Mouse (Mus musculus) thymus, postnatal 0 days (tissue): ENCODE measurements around the gene Ergic2. TPM values are rescaled to one million over a fixed set of nuclear protein-coding genes. Genes with fewer than 3 reads are reported as not detected.
A peak's percentile ranks its signal among the peaks of the same experiment; 100 is the strongest.
"Not testable (repeated sequence)": the region's sequence is repeated elsewhere in the genome, so short reads cannot be mapped to it uniquely, and the experiment has no call there.

Experiments
- DNase-seq: peaks from one replicate; pipeline ENCODE4 v3.0.0-alpha.2; 2015; ENCODE audit warnings: low spot score
- polyA plus RNA-seq: library from polyadenylated mRNA; unstranded; fragments of >200 nt; fragmentation: Nextera tagmentation; extraction: Ambion mirVana; gene quantifications from 2 replicates; pipeline ENCODE4 v1.2.1, GENCODE M21; 2015

The Ergic2 gene
- polyA plus RNA-seq, 1 experiment from 2014 or later: 140 TPM

GRCm38 (mm10) chr6:148214765-148215164 lies 2.6 kb upstream of the Ergic2 start:
- peak; percentile 47 for DNase-seq

GRCm38 (mm10) chr6:148211391-148211876 lies 740 bp downstream of the Ergic2 start:
- peak; percentile 14 for DNase-seq

- DNase-seq: no peak
Measured at GRCm38 (mm10) chr6:148207522-148207921, 4.7 kb downstream of the Ergic2 start.

GRCm38 (mm10) chr6:148205134-148205533 lies 7.0 kb downstream of the Ergic2 start:
- no peak for DNase-seq

- no peak for DNase-seq
Measured at GRCm38 (mm10) chr6:148199729-148200128, 12.4 kb downstream of the Ergic2 start.

GRCm38 (mm10) chr6:148199177-148199576 lies 13.0 kb downstream of the Ergic2 start:
- DNase-seq: no peak

- no peak for DNase-seq
Measured at GRCm38 (mm10) chr6:148193972-148194701, 18.0 kb downstream of the Ergic2 start.

GRCm38 (mm10) chr6:148185694-148186093 lies 26.5 kb downstream of the Ergic2 start:
- DNase-seq: no peak

GRCm38 (mm10) chr6:148172904-148173303 lies 39.3 kb downstream of the Ergic2 start:
- no peak for DNase-seq

GRCm38 (mm10) chr6:148152305-148152704 lies 59.9 kb downstream of the Ergic2 start:
- DNase-seq: not testable (repeated sequence)

- no peak for DNase-seq
Measured at GRCm38 (mm10) chr6:148142421-148142820, 69.8 kb downstream of the Ergic2 start.

- no peak for DNase-seq
Measured at GRCm38 (mm10) chr6:148141874-148142273, 70.3 kb downstream of the Ergic2 start.

GRCm38 (mm10) chr6:148139288-148139995 lies 72.7 kb downstream of the Ergic2 start:
- DNase-seq: no peak

- peak; percentile 46 for DNase-seq
Measured at GRCm38 (mm10) chr6:148135769-148136382, 76.3 kb downstream of the Ergic2 start.

GRCm38 (mm10) chr6:148133536-148133935 lies 78.6 kb downstream of the Ergic2 start:
- no peak for DNase-seq

GRCm38 (mm10) chr6:148132314-148132713 lies 79.9 kb downstream of the Ergic2 start:
- DNase-seq: no peak

Other genes with a start within 250 kb of the Ergic2 start
- gene Far2, start 165.1 kb downstream of the Ergic2 start, polyA plus RNA-seq: 0.75 and 1.5 TPM in 2 replicates
- gene Tmtc1, start 232.0 kb upstream of the Ergic2 start, polyA plus RNA-seq: 0.12 and 0.14 TPM in 2 replicates